Comparison of ENCODE assay signal across 15 mouse cellular contexts in genomic region chr3:104640855-104641254, GRCm38 (mm10). TPM values are rescaled to one million over a fixed set of nuclear protein-coding genes. Genes with fewer than 3 reads are reported as not detected.
DNase-seq lines count a peak whose midpoint lies in the region; ATAC-seq and TF ChIP-seq lines count a peak whose summit lies in the region.
"Had no signal": no experiment of that assay in that cellular context is flagged by ENCODE, and none has a peak within 500 bp of the region (broad histone marks: within the 10 kb centered on the region; RNA-seq: fewer than 3 reads in every experiment).

No protein-coding gene starts in this region.

- no peak for TF ChIP-seq EP300 in liver, embryonic 14.5 days (IDR thresholded peaks at IDR 0.05; ENCODE audit: low read depth)

- H3K9ac ChIP-seq in liver, embryonic 14.5 days (replicated peaks): peak overlapping the region; percentile 98
- H3K9ac ChIP-seq in hindbrain, embryonic 16.5 days (ENCODE audit: low read depth, low read length): no peak overlapping the region
- H3K9ac ChIP-seq: forebrain, embryonic 12.5 days; hindbrain, embryonic 14.5 days had no signal

- ATAC-seq in CD4-positive, CD25-positive, alpha-beta regulatory T cell, adult 4 months: peak; percentile 11
- ATAC-seq in liver, embryonic 14.5 days (ENCODE audit: insufficient read depth): no peak
- ATAC-seq in hindbrain, embryonic 16.5 days: no peak
- ATAC-seq: midbrain, embryonic 16.5 days had no signal

- no peak overlapping the region for H3K27ac ChIP-seq in heart, embryonic 10.5 days
- no peak overlapping the region for H3K27ac ChIP-seq in left cerebral cortex, adult 2 months
- H3K27ac ChIP-seq in liver, embryonic 14.5 days: peak overlapping the region; percentile 80
- no peak overlapping the region for H3K27ac ChIP-seq in hindbrain, embryonic 16.5 days (ENCODE audit: low read depth, low read length)
- H3K27ac ChIP-seq: embryonic facial prominence, embryonic 10.5 days; forebrain, embryonic 12.5 days; hindbrain, embryonic 14.5 days had no signal

- intact Hi-C loops in heart, postnatal 10 days (cut with DNase I): no loop called here
- intact Hi-C loops in left cerebral cortex, adult 2 months (cut with DNase I): no loop called here
- intact Hi-C loops in left cerebral cortex, postnatal 4 days (cut with DNase I): no loop called here

- no peak for DNase-seq in heart, embryonic 10.5 days (ENCODE audit: low spot score)
- DNase-seq in heart, postnatal 10 days: no peak
- no peak for DNase-seq in left cerebral cortex, adult 2 months (ENCODE audit: extremely low spot score in 1 of 2, low spot score in 2 of 2)
- no peak for DNase-seq in left cerebral cortex, postnatal 4 days
- peak in 1 of 3 experiments; percentile 55 for DNase-seq in liver, embryonic 14.5 days (ENCODE audit: low read depth in 3 of 3, low spot score in 3 of 3)
- DNase-seq in right cerebral cortex, postnatal 25 days: no peak
- DNase-seq: cerebellum, adult 8-10 months; kidney, postnatal 36 days; thymus, postnatal 25 days had no signal

- peak overlapping the region; percentile 97 for H3K4me3 ChIP-seq in heart, embryonic 10.5 days
- 0 out of 2 replicates have a peak overlapping the region, but pooled peaks have one; percentile 9 for H3K4me3 ChIP-seq in left cerebral cortex, adult 2 months
- H3K4me3 ChIP-seq in liver, embryonic 14.5 days (ENCODE audit: insufficient read depth in 1 of 2, low read depth in 2 of 2, low read length in 2 of 2): peak overlapping the region in 1 of 2 experiments; percentile 76; a peak in 3 of 4 replicates
- H3K4me3 ChIP-seq in hindbrain, embryonic 16.5 days (ENCODE audit: low read length): no peak overlapping the region
- H3K4me3 ChIP-seq: forebrain, embryonic 12.5 days had no signal

- H3K27me3 ChIP-seq in heart, embryonic 10.5 days (ENCODE audit: insufficient read depth, poor library complexity, severe bottlenecking): no peaks in the 10 kb centered on the region
- no peaks in the 10 kb centered on the region for H3K27me3 ChIP-seq in liver, embryonic 14.5 days (ENCODE audit: control insufficient read depth, insufficient read depth, low read length)
- no peaks in the 10 kb centered on the region for H3K27me3 ChIP-seq in hindbrain, embryonic 16.5 days (replicated peaks; ENCODE audit: control insufficient read depth, insufficient read depth, low read length)
- H3K27me3 ChIP-seq: forebrain, embryonic 12.5 days had no signal

- no peaks in the 10 kb centered on the region for H3K9me3 ChIP-seq in heart, embryonic 10.5 days
- H3K9me3 ChIP-seq in liver, embryonic 14.5 days (ENCODE audit: control insufficient read depth, low read length): no peaks in the 10 kb centered on the region
- H3K9me3 ChIP-seq in hindbrain, embryonic 16.5 days (ENCODE audit: control insufficient read depth, low read length): no peaks in the 10 kb centered on the region
- H3K9me3 ChIP-seq: embryonic facial prominence, embryonic 10.5 days; forebrain, embryonic 12.5 days had no signal

- H3K4me2 ChIP-seq in liver, embryonic 14.5 days (ENCODE audit: low read depth): peak overlapping the region; percentile 82
- H3K4me2 ChIP-seq in hindbrain, embryonic 16.5 days (ENCODE audit: low read length): no peak overlapping the region

- no peak for TF ChIP-seq CTCF in left cerebral cortex, adult 2 months (IDR thresholded peaks at IDR 0.05)
- no peak for TF ChIP-seq CTCF in liver, embryonic 14.5 days (IDR thresholded peaks at IDR 0.05; ENCODE audit: low read depth)

- H3K4me1 ChIP-seq in heart, embryonic 10.5 days: peaks cover 18% of the 10 kb centered on the region
- peaks cover 37 to 39% of the 10 kb centered on the region in 2 experiments for H3K4me1 ChIP-seq in liver, embryonic 14.5 days (replicated peaks; ENCODE audit: control insufficient read depth in 2 of 2, insufficient read depth in 2 of 2, low read length in 1 of 2)
- peaks cover 6% of the 10 kb centered on the region for H3K4me1 ChIP-seq in hindbrain, embryonic 16.5 days (ENCODE audit: control insufficient read depth, insufficient read depth, low read depth, low read length)

- H3K36me3 ChIP-seq in heart, embryonic 10.5 days: no peaks in the 10 kb centered on the region
- H3K36me3 ChIP-seq in liver, embryonic 14.5 days (replicated peaks; ENCODE audit: control insufficient read depth, insufficient read depth, low read depth): peaks cover 2% of the 10 kb centered on the region; the same call in 1 of the 2 replicates
- no peaks in the 10 kb centered on the region for H3K36me3 ChIP-seq in hindbrain, embryonic 16.5 days (ENCODE audit: control insufficient read depth, insufficient read depth, low read length)
- H3K36me3 ChIP-seq: embryonic facial prominence, embryonic 10.5 days; forebrain, embryonic 12.5 days had no signal

RNA-seq across cellular contexts. Expression of gene Slc16a1, which starts 2.4 kb away (rescaled TPM):
- polyA plus RNA-seq in heart, embryonic 10.5 days (2016; fragmentation: Nextera tagmentation; extraction: Ambion mirVana): 76.5 and 91.2 TPM in 2 replicates
- 100 to 1,000 TPM; 173 to 202 TPM for total RNA-seq in heart, postnatal 10 days (2021)
- 10 to 100 TPM; 16.7 to 17.9 TPM for total RNA-seq in left cerebral cortex, adult 2 months (2021)
- total RNA-seq in left cerebral cortex, postnatal 4 days (2021): 10 to 100 TPM; 45.4 to 48.5 TPM
- 1 to 10 TPM; 6.0 to 6.6 TPM for polyA plus RNA-seq in CD4-positive, CD25-positive, alpha-beta regulatory T cell, adult 4 months (2017; shearing (Covaris generic))
- 34.1 and 38.6 TPM in 2 replicates for polyA plus RNA-seq in liver, embryonic 14.5 days (2012; rRNA removed)
- 83.8 and 93.9 TPM in 2 replicates for polyA plus RNA-seq in liver, embryonic 14.5 days (2014; fragmentation: Nextera tagmentation; extraction: Ambion mirVana)
- polyA plus RNA-seq in hindbrain, embryonic 16.5 days (2015; fragmentation: Nextera tagmentation; extraction: Ambion mirVana): 12.6 and 12.7 TPM in 2 replicates
